Mouse (Mus musculus) cerebellum, adult 2 months (tissue): ENCODE data around the gene P2rx5. TPM values are rescaled to one million over a fixed set of nuclear protein-coding genes. Genes with fewer than 3 reads are reported as not detected.

Experiments used
- DNase-seq, 2 experiments: peaks; one replicate each; pipeline ENCODE4 v3.0.0; 2021
- H3K27ac ChIP-seq: fragments of 200-500 bp; 2 replicates; pipeline ENCODE4 v1.5.1; 2012; ENCODE audit warnings: low read length, control low read depth, inconsistent platforms; ENCODE audit not compliant: insufficient read depth
- H3K27me3 ChIP-seq: fragments of 200-500 bp; 2 replicates; pipeline ENCODE4 v1.6.1; 2012; ENCODE audit warnings: inconsistent platforms, mild to moderate bottlenecking, low read length, moderate library complexity; ENCODE audit not compliant: control insufficient read depth, insufficient read depth
- H3K4me1 ChIP-seq: fragments of 200-500 bp; 2 replicates; pipeline ENCODE4 v1.6.1; 2011; ENCODE audit warnings: low read length; ENCODE audit not compliant: control insufficient read depth, insufficient read depth
- H3K4me3 ChIP-seq: fragments of 200-500 bp; replicated peaks from 2 replicates; pipeline ENCODE3; 2011; ENCODE audit warnings: mild to moderate bottlenecking, low read depth, low read length, control low read depth; ENCODE audit not compliant: insufficient read depth
- CTCF ChIP-seq: fragments of 200-500 bp; IDR thresholded peaks from 2 replicates; pipeline ENCODE4 v1.5.1; 2011; ENCODE audit warnings: low read depth, mild to moderate bottlenecking, control low read depth, low read length, moderate library complexity, borderline replicate concordance; ENCODE audit not compliant: insufficient read depth
- POLR2A ChIP-seq: fragments of 200-500 bp; IDR thresholded peaks from 2 replicates; pipeline ENCODE4 v1.6.1; 2011; ENCODE audit warnings: low read length, control low read depth, borderline replicate concordance; ENCODE audit not compliant: insufficient read depth
- WGBS: fragments of 180-500 bp; shearing (Covaris S2); methylation state at CpG from one replicate; pipeline ENCODE4 v1.1.7; 2018; 5-methylcytosine and 5-hydroxymethylcytosine counted together
- polyA plus RNA-seq: library from polyadenylated mRNA; depleted of rRNA; stranded (reverse); fragments of >200 nt; gene quantifications from 2 replicates; pipeline ENCODE4 v1.2.3, GENCODE M21; 2012

P2rx5 gene
- polyA plus RNA-seq, 1 experiment = 6.2 TPM

DNA sequence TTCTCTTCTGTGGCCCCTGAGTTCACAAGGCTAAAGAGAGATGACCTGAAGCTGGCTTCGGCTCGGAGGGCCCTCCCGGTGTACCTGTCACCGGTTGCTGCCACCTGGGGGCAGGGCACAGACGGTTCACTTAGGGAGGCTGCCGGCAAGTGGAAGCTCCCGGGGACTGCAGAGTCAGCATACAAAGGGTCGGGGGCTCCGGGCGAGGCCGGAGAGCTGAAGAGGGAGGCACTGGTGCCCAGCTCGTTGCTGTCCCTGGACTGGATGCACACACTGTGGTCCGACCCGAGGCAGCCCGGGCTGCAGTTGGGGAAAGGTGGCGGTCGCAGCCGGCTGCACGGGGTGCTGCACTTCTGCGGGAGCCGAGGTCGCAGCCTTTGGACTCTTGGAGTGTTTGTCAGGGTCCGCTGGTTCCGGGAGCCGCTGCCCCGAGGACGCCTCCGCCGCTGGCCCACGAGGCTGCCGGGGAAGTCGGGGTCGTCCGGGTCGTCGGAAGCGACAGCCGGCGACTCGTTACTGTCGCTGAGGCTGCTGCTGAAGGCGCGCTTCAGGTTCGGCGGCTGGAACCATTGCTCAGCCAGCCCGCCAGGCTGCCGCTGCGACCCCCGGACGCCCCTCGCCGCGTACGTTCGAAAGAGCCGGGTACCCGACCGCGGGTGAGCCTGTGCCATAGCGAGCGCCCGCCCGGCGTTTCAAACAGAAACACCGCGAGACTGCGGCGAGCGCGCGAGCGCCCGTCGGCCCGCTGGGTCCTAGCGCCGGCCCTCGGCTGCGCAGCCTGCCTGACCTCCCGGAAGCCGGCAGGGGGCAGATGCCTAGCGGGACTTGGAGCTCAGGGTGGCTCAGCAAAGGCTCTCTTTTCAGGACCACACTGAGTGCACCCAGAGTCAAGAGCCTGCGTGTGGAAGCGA lies 22.4 kb upstream of the P2rx5 start, which contains the start of gene Haspin:
Haspin (minus strand) TSS at position 704 of the 911 bp plus-strand sequence.
- TF ChIP-seq POLR2A (no peak), CTCF (peak; percentile 80)
- H3K27ac ChIP-seq = no peak within 1 kb of the TSS
- peak within 1 kb of the TSS; percentile 54 for H3K4me3 ChIP-seq
- WGBS = under 1% methylated on average over 84 of the region's 84 CpGs
- no peaks in the 10 kb centered on the region for H3K4me1 ChIP-seq
- DNase-seq = peak; percentile 85 to 87
- H3K27me3 ChIP-seq = no peaks in the 10 kb centered on the region

DNA sequence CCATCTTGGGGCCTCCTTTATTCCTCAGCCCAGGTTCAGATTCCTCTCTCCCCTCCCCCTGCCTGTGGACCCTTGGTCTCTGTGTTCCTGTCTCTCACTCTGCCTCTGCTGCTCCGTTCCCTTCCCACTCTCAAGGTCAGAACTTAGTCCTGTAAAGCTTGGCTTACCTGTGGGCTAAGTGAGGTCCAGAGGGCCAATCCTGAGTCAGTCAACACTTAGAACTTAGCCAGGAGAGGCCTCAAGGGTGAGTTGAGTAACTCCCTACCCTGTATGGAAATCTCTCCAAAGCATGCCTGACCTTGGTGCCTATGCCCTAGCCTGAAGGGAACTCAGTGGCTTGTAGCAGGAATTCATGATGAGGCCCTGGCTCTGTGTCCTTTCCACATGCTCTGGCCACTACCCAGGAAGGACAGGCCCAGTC lies 15.9 kb upstream of the P2rx5 start:
- no peaks in the 10 kb centered on the region for H3K4me1 ChIP-seq
- DNase-seq = no peak
- H3K4me3 ChIP-seq = no peak overlapping the region

DNA sequence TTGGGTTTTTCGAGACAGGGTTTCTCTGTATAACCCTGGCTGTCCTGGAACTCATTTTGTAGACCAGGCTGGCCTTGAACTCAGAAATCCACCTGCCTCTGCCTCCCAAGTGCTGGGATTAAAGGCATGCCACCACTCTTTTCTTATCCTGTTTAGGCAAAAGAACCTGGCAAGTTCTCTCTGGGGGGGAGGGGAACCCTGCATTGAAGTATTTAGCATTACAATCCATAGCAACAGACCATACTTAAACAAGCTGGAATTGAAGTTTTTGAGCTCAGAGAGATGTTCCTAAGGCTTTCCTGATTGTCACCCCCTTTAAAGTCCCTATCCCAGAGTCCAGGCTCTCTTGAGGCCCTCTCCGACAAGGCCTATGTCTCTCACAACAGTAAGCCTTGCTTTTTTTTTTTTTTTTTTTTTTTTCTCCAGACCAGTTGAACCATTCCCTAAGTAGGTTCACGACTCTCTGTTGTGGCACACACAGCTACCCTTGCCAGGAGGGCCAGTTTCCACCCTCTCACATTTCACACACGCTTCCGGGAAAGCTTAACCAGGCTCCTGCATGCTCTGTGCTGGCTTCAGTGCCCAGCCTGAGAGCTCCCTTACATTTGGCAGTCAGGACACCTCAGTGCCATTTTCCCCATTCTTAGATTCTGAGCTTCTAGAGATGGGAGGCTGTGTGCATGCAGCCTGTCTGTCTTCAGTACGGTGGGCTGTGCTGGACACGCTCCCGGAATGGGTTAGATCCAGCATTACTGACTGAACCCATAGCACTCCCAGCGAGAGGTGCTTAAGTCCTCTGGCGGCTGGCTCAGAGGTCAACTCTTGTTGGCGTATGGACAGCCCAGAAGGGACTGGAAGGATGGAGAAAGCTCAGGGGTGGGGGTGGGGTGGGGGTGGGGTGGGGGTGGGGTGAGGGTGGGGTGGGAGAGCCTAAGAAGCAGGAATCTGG lies 13.9 kb upstream of the P2rx5 start:
- TF ChIP-seq CTCF = no peak
- no peak for TF ChIP-seq POLR2A
- no peak for DNase-seq
- no peaks in the 10 kb centered on the region for H3K4me1 ChIP-seq
- 37% methylated on average over 11 of the region's 11 CpGs for WGBS
- no peak overlapping the region for H3K4me3 ChIP-seq
- H3K27ac ChIP-seq = no peak overlapping the region
- no peaks in the 10 kb centered on the region for H3K27me3 ChIP-seq

More for the DNA sequence above, 15.9 kb upstream of the P2rx5 start:
- Histone ChIP-seq H3K27ac (no peak overlapping the region), H3K27me3 (no peaks in the 10 kb centered on the region)
- TF ChIP-seq POLR2A = no peak
- TF ChIP-seq CTCF = no peak
- 50% methylated on average over 1 of the region's 1 CpGs for WGBS

DNA sequence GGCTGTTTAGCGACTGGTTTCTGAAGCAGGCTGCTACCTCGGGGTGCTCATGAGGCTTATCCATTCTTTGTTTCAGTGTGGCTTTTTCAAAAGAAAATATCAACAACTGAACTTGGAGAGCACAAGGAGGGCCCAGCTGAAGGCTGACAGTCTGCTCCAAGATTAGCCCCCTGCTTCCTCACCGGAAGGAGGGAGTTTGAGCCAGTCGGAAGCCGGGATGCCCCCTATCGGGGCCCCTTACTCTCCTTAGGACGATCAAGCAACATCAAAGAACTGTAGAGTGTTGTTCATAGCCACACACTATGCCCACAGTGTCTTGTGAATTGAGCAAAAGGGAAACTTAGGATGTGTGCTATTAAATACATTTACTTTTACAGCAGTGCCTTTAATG lies 13.3 kb upstream of the P2rx5 start:
- TF ChIP-seq CTCF (no peak), POLR2A (no peak)
- WGBS = 55% methylated on average over 7 of the region's 7 CpGs
- DNase-seq = no peak

DNA sequence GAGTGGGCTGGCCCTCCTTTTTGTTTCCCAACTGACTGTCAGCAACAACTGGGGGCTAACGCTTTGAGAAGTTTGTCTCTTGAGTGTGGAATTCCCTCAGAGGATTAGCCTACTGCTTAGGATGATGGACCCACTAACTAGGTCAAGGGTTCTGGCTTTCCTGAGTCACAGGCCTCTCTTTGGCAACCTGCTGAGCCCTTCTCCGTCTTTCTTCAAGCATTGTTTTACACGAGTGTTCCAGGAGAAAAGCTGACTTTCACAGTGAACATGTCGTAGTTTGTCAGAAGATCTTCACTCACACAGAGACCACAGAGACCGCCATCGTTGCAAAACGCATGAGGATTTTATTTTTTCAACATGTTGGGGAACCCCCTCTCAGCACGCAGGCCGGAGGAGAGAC lies 12.0 kb upstream of the P2rx5 start:
- DNase-seq = no peak
- H3K4me1 ChIP-seq = no peaks in the 10 kb centered on the region
- no peaks in the 10 kb centered on the region for H3K27me3 ChIP-seq
- TF ChIP-seq CTCF (no peak), POLR2A (no peak)
- H3K4me3 ChIP-seq = no peak overlapping the region
- WGBS = 69% methylated on average over 9 of the region's 9 CpGs
- H3K27ac ChIP-seq = no peak overlapping the region

More for the DNA sequence above, 13.3 kb upstream of the P2rx5 start:
- H3K27ac ChIP-seq = no peak overlapping the region
- H3K27me3 ChIP-seq = no peaks in the 10 kb centered on the region
- no peaks in the 10 kb centered on the region for H3K4me1 ChIP-seq
- no peak overlapping the region for H3K4me3 ChIP-seq

DNA sequence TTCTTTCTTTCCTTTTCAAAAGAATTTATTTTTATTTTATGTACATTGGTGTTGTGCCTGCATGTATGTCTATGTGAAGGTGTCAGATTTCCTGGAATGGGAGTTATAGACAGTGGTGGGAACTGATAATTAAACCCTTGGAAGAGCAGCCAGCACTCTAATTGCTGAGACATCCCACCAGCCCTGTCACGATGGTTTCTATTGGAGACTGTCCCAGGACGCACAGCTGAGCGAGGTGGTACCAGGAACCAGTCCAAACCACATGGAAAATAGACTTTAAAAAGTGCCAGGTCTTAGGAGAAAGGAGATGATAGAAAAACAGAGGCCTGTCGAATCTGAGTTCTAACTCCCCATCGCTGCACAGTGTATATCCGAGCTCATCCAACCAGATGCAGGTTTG lies 5.2 kb upstream of the P2rx5 start:
- no peaks in the 10 kb centered on the region for H3K4me1 ChIP-seq
- H3K27me3 ChIP-seq = no peaks in the 10 kb centered on the region; the same call in 1 of the 2 replicates
- WGBS = 39% methylated on average over 6 of the region's 6 CpGs
- no peak overlapping the region for H3K27ac ChIP-seq
- no peak overlapping the region for H3K4me3 ChIP-seq
- TF ChIP-seq CTCF (no peak), POLR2A (no peak)
- no peak for DNase-seq

DNA sequence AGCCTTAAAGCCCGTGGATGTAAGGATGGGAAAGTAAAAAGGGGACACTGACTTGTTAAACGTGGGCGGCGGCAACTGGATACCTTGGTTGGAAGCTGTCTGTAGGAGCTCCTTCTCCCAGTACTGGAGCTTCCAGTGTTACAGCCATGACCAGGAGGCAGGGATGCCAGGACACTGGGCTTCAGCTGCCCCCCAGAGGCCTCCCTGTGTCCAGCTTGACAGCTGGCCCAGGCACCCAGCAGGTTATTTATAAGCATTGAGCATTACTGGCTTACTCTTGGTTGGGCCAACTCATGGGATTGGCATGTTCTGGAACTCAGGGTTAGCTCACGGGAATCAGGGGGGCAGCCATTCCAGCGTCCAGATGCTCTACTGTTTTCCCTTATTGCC lies 585 bp downstream of the P2rx5 start:
- TF ChIP-seq POLR2A = no peak
- TF ChIP-seq CTCF = no peak
- Histone ChIP-seq H3K4me3 (peak overlapping the region; percentile 50), H3K27me3 (no peaks in the 10 kb centered on the region), H3K4me1 (no peaks in the 10 kb centered on the region), H3K27ac (no peak overlapping the region)
- WGBS = 29% methylated on average over 6 of the region's 6 CpGs
- no peak for DNase-seq
